Mouse (Mus musculus): ENCODE measurements around the gene Tap2. TPM values are rescaled to one million over a fixed set of nuclear protein-coding genes. Genes with fewer than 3 reads are reported as not detected.

The Tap2 gene
- 8.5 and 17.1 TPM in 2 replicates for total RNA-seq (2015)
- 54.6 and 67.9 TPM in 2 replicates for total RNA-seq (2017)

DNA sequence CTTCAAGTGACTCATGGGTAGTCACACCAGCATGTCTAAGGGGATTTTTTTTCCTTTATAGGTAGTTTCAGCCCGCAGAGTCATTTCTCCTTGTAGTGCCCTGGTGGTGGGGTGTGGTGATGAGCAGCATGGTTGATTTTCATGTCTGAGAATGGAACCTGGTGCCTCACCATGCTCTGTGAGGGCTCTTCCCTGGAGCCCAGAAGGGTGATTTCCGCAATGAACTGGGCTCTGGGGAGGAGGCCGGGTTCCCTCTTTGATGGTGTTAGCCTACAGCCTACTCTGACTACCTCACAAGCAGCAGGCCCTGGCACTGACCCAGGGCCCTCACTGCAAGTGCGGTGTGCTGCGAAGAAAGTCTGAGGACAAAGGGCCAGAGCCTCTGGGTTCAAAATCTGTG is at the start of gene Tap2:
Tap2 (plus strand) TSS at position 84 of the 400 bp plus-strand sequence.
- ATAC-seq (replicated peaks; ENCODE audit: poor library complexity) = no peak

- ATAC-seq (replicated peaks; ENCODE audit: poor library complexity) = no peak
These were observed 47.8 kb upstream of the Tap2 start for GRCm38 (mm10) chr17:34155534-34155933.

GRCm38 (mm10) chr17:34164202-34164895 is 39.0 kb upstream of the Tap2 start:
- ATAC-seq (replicated peaks; ENCODE audit: poor library complexity) = peak; percentile 52; the same call in 1 of the 2 replicates

DNA sequence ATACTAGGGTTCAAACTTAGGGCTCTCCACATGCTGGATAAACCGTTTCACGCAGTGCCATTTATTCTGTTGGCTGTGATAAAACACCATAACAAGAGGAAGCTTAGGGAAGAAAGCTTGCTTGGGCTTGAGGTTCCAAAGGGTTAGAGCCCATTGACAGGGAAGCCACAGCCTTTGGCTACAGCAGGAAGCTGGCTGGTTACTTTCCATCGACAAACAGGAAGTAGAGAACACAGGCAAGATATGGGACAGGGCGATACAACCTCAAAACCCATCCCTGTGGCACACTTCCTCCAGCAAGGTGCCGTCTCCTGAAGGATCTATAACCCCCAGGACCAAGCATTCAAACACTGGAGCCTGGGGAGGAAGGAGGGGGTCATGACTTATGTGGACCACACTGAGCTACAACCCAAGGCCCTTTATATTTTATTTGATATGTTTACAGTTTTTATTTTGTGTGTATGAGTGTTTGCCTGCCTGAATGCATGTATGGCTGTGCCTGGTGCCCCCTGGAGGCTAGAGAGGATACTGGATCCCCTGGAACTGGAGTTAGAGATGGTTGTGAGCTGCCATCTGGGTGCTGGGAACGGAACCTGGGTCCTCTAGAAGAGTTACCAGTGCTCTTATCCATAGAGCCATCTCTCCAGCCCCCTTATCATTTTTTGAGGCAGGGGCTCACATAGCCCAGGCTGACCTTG is 38.1 kb upstream of the Tap2 start:
- peak; percentile 66 for ATAC-seq (replicated peaks; ENCODE audit: poor library complexity)

- ATAC-seq (replicated peaks; ENCODE audit: poor library complexity) = peak; percentile 53
These were observed 34.0 kb upstream of the Tap2 start for GRCm38 (mm10) chr17:34169279-34169678.

GRCm38 (mm10) chr17:34170487-34170876 is 32.8 kb upstream of the Tap2 start:
- 0 out of 2 replicates have a peak, but pooled peaks have one; percentile 21 for ATAC-seq (replicated peaks; ENCODE audit: poor library complexity)

DNA sequence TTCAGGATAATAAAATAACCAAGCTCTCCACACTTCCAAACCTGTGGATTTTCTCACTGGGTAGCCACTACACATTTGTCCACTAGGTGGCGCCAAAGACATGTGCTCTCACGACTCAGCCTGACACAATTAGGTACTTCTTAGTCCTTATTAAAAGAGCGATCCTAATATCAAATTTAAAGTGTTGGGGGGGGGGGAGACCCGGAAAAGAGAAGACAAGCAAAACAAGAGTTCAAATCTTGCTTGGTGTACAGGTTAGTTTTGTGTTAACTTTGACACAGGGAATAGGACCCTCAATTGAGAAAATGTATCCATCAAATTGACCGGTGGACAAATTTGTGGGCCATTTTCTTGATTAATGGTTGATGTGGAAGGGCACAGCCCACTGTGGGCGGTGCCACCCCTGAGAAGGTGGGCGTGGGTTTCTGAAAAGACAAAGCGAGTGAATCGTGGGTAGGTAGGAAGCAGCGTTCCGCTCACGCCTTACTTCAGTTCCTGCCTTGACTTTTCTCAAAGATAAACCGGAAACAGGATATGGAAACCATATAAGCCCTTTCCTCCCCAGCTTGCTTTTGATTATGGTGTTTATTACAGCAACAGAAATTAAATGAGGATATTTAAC is 32.3 kb upstream of the Tap2 start:
- ATAC-seq (replicated peaks; ENCODE audit: poor library complexity) = peak; percentile 93

DNA sequence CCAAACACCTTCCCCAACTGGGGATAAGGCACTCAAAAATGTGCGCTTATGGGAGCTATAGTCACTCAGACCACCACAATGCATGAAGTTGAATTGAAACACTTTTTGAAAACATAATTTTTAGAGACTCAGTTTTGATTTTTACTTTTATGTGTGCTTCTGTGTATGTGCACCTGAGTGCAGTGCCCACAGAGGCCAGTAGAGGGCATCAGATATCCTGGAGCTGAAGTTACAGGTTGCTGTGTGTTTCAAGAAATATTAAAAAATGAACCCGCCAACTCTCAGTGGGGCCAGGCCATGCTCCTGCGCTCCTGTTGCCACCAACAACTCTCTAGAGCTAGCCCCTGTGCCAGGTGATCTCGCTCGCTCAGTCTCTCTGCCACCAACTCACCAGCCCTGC is 30.8 kb upstream of the Tap2 start:
- no peak for ATAC-seq (replicated peaks; ENCODE audit: poor library complexity)

GRCm38 (mm10) chr17:34174075-34174474 is 29.3 kb upstream of the Tap2 start:
- no peak for ATAC-seq (replicated peaks; ENCODE audit: poor library complexity)

DNA sequence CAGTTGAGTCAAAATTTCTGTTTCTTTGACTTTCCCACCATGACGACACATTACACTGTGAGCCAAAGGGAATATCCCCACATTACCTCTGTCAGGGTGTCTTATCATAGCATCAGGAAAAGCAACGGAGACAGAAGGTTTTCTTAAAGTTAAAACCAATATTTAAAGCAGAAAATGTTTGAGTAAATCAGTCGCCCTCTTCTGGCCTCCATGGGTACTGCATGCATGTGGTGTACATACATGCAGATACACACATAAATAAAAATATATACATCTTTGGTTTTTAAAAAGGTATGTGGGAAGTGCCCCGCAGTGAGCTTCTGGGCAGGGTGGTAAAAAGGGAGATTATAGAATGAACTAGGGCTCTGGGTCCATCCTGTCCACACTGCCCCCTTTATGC is 26.1 kb upstream of the Tap2 start:
- ATAC-seq (replicated peaks; ENCODE audit: poor library complexity) = no peak

DNA sequence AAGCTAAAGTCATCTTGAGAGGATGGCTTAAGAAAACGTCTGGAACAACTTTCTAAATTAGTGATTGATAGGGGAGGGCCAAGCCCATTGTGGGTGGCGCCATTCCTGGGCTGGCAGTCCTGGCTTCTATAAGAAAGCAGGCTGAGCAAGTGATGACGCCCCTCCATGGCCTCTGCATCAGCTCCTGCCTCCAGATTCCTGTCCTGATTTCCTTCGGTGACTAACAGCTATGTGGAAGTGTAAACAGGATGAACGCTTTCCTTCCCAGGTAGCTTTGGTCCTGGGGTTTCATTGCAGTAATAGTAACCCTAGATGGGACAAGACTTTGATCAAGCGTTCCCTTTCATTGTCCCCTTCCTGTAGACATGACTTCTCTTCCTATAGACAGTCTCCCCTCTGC is 24.3 kb upstream of the Tap2 start:
- no peak for ATAC-seq (replicated peaks; ENCODE audit: poor library complexity)

DNA sequence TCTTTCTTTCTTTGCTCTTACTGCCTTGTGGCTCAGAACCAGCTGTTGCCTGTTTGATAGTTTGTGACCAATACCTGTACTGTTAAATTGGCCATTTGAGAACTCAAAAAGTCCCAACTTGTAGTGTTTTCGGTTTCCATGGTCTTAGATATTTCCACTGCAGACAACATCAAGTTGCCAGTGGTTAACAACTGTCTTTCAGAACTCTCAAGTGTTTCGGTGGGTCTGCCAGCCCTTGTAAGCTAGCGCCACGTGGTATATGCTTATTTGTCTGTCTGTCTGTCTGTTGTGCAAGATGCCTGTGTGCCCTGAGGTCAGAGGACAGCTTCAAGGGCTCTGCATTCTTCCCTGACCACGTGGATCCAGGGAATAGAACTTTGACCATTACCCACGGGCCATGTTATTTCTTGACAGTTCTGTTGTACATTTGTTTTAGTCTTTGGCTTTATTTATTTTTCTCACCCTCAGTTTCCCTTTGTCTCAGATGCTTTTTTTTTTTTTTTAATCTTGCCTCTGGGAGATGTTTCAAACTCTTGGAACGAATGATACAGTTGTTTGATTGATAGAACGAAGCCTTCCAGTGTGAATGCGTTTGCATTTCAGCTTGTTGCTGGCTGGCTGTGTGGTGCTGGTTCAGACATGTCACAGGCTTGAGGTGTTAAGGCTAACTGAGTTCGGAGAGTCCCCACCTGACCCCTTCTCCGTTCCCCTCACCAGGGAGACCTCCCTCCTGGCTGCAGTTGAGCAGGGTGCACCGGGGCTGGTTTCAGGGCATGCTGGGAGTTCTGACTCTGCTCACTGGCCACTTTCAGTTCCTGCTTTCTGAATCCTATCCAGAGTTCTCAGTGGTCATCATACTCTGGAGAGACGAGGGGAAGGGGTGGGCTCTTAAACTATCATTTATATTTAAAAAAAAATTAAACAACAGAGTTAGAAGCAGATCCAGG is 23.1 kb upstream of the Tap2 start:
- ATAC-seq (replicated peaks; ENCODE audit: poor library complexity) = peak; percentile 58

DNA sequence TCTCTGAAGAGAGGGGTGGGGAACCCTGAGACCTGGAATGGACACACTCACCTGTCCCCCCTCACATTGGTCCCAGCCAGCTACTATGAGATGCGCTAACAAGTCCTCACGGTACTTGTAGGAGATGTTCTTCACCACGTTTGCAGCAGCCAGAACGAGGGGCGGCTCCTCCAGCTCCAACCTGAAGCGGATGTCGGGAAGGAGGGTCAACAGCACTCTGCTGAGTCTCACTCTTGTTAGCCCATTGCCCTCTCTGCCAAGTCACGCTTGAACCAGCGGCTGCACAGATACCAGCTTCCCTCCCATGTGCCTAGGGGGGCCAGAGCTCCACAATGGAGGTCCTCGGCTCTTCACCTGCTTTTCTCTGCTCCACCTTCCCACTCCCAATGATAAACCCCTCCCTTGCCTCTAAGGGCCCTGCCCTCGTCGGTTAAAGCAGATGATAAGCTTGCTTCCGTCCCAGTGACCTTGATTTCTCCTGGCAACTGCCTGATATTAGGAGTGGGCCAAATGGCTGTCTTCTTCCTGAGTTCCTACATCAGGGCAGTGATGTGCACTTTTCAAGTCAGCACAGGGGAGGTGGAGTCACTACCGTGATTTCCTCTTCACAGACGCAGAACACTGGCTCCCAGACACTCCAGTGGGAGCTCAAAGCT is 19.6 kb upstream of the Tap2 start:
- ATAC-seq (replicated peaks; ENCODE audit: poor library complexity) = no peak

DNA sequence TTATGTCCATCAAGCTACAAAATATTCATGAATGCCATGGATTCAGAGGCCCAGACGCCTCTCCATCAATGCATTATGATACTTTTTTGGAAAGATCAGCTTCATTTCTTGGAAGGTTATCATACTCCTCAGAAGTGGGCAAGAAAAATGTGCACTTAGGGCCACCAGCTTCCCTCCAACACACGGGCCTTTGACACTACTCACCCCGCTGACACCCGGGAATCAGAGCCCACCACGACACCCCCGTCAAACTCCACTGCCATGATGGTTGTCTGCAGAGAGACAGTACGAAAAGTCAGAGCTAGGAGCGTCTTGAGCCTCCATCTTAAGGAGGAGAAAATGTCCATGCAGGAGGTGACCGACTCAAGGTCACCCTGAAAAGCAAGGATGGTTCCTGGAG is 17.8 kb upstream of the Tap2 start:
- no peak for ATAC-seq (replicated peaks; ENCODE audit: poor library complexity)

- ATAC-seq (replicated peaks; ENCODE audit: poor library complexity) = peak; percentile 11; the same call in 1 of the 2 replicates
These were observed 16.5 kb upstream of the Tap2 start for GRCm38 (mm10) chr17:34186885-34187260.

- peak; percentile 85 for ATAC-seq (replicated peaks; ENCODE audit: poor library complexity)
These were observed 15.9 kb upstream of the Tap2 start, which contains the start of the genes Tap1 and Psmb9 for GRCm38 (mm10) chr17:34187261-34187916. Gene Tap1 (plus strand): TSS chr17:34187553. Gene Psmb9 (minus strand): TSS chr17:34187764.

GRCm38 (mm10) chr17:34188010-34188409 is 15.3 kb upstream of the Tap2 start:
- peak; percentile 41 for ATAC-seq (replicated peaks; ENCODE audit: poor library complexity)

DNA sequence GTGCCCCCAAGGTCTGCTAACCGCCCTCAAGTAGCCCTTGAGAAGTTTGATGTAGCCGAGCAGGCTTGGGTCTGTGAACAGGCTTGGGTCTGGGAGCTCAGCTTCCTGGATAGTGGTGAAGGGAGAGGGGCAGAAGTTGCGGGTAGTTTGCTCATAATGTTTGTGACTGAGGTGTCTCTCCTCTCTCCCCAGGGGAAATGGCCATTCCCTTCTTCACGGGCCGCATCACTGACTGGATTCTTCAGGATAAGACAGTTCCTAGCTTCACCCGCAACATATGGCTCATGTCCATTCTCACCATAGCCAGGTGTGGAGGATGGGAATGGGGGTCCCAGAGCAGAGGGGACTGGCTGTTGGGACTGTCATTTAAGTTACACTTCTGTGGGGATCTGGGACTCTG is 14.3 kb upstream of the Tap2 start:
- no peak for ATAC-seq (replicated peaks; ENCODE audit: poor library complexity)

GRCm38 (mm10) chr17:34192852-34193251 is 10.5 kb upstream of the Tap2 start:
- ATAC-seq (replicated peaks; ENCODE audit: poor library complexity) = no peak

GRCm38 (mm10) chr17:34193468-34193867 is 9.9 kb upstream of the Tap2 start:
- no peak for ATAC-seq (replicated peaks; ENCODE audit: poor library complexity)
